Mouse (Mus musculus) lung, adult 2 months (tissue): ENCODE measurements around the gene Cadps.

Source experiments
- CTCF ChIP-seq: fragments of 200-500 bp; IDR thresholded peaks from 2 replicates; pipeline ENCODE4 v1.5.1; 2011; ENCODE audit warnings: mild to moderate bottlenecking, low read length, control low read depth; ENCODE audit not compliant: insufficient read depth
- POLR2A ChIP-seq: fragments of 200-500 bp; IDR thresholded peaks from 2 replicates; pipeline ENCODE4 v1.6.1; 2011; ENCODE audit warnings: low read depth, mild to moderate bottlenecking, control low read depth, low read length, borderline replicate concordance; ENCODE audit errors: extremely low read depth

DNA sequence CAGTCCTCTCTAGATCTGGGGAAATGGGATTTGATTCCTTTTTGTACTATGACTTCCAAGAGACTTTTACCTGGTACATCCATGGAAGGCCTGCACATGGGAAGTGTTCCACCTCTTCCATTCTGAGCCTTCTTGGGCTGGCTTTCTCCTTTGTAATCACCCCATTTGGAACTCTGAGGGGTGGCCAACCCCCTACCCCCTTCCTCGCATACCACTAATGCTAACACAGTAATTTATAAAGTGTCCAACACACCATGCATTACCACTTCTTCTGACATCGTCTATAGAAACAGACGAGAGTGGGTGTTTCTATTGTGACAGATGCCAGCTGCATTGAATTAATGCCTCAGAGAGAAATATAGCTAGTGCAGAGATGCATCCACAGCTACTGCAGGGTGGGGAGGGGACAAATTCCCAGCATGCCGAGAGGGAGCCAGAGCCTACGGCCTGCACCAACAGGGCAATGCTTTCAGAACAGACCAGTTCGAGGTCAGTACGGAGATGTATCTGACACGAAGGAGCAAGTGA, 367.8 kb downstream of the Cadps start:
- no peak for TF ChIP-seq CTCF
- no peak for TF ChIP-seq POLR2A
